Mouse (Mus musculus) erythroblast, embryonic 14.5 days (primary cell): ENCODE measurements around the gene Olfr130. TPM values are rescaled to one million over a fixed set of nuclear protein-coding genes. Genes with fewer than 3 reads are reported as not detected.

ENCODE experiments used
- H3K27me3 ChIP-seq: 2 replicates; pipeline ENCODE4 v1.6.1; 2012; ENCODE audit warnings: inconsistent platforms; ENCODE audit not compliant: control insufficient read depth
- H3K36me3 ChIP-seq: 2 replicates; pipeline ENCODE4 v1.6.1; 2012; ENCODE audit warnings: mild to moderate bottlenecking, inconsistent platforms; ENCODE audit not compliant: control insufficient read depth
- H3K4me1 ChIP-seq: 2 replicates; pipeline ENCODE4 v1.6.1; 2012; ENCODE audit warnings: inconsistent platforms; ENCODE audit not compliant: control insufficient read depth
- H3K4me3 ChIP-seq: replicated peaks from 2 replicates; pipeline ENCODE3; 2012; ENCODE audit warnings: moderate library complexity, mild to moderate bottlenecking, inconsistent platforms
- H3K9me3 ChIP-seq: 2 replicates; pipeline ENCODE4 v1.6.1; 2012; ENCODE audit warnings: low read length, inconsistent platforms, mixed read lengths; ENCODE audit not compliant: control insufficient read depth
- GATA1 ChIP-seq: IDR thresholded peaks from 2 replicates; pipeline ENCODE4 v1.6.1; 2012; ENCODE audit warnings: low read length, inconsistent platforms, mixed read lengths
- TAL1 ChIP-seq: IDR thresholded peaks from 3 replicates; pipeline ENCODE4 v1.6.1; 2012; ENCODE audit warnings: low read length, inconsistent platforms, mixed read lengths
- polyA plus RNA-seq: library from polyadenylated mRNA; stranded (reverse); fragments of >175 nt; gene quantifications from 2 replicates; pipeline ENCODE4 v1.2.3, GENCODE M21; 2012

Olfr130 gene
- polyA plus RNA-seq: not detected in 2 replicates

- Histone ChIP-seq H3K27me3 (no peaks in the 10 kb centered on the region), H3K4me3 (no peak within 1 kb of the TSS), H3K4me1 (no peaks in the 10 kb centered on the region)
These were observed at the start of gene Olfr130 for GRCm38 (mm10) chr17:38063621-38064020. Olfr130 (plus strand) TSS chr17:38063921.

GRCm38 (mm10) chr17:38016341-38016740, 47.4 kb upstream of the Olfr130 start:
- Histone ChIP-seq H3K9me3 (peaks cover 1% of the 10 kb centered on the region; the same call in 1 of the 2 replicates), H3K27me3 (no peaks in the 10 kb centered on the region), H3K4me1 (no peaks in the 10 kb centered on the region), H3K36me3 (no peaks in the 10 kb centered on the region), H3K4me3 (no peak overlapping the region)
- TF ChIP-seq TAL1 (no peak), GATA1 (no peak)

More at GRCm38 (mm10) chr17:38063621-38064020, at the start of gene Olfr130:
- Histone ChIP-seq H3K9me3 (no peaks in the 10 kb centered on the region), H3K36me3 (no peaks in the 10 kb centered on the region)
- no peak for TF ChIP-seq TAL1
- no peak for TF ChIP-seq GATA1

GRCm38 (mm10) chr17:38026297-38026696, 37.4 kb upstream of the Olfr130 start:
- H3K36me3 ChIP-seq: no peaks in the 10 kb centered on the region
- TF ChIP-seq TAL1: no peak
- TF ChIP-seq GATA1: no peak
- H3K4me1 ChIP-seq: no peaks in the 10 kb centered on the region
- no peaks in the 10 kb centered on the region for H3K27me3 ChIP-seq
- peaks cover 4% of the 10 kb centered on the region; the same call in 1 of the 2 replicates for H3K9me3 ChIP-seq
- H3K4me3 ChIP-seq: no peak overlapping the region

GRCm38 (mm10) chr17:38059979-38060378, 3.7 kb upstream of the Olfr130 start, which contains the start of gene Olfr129:
Olfr129 (minus strand) TSS chr17:38060079.
- H3K9me3 ChIP-seq: no peaks in the 10 kb centered on the region
- no peaks in the 10 kb centered on the region for H3K4me1 ChIP-seq
- H3K27me3 ChIP-seq: no peaks in the 10 kb centered on the region
- TF ChIP-seq TAL1 (no peak), GATA1 (no peak)
- H3K36me3 ChIP-seq: no peaks in the 10 kb centered on the region
- no peak within 1 kb of the TSS for H3K4me3 ChIP-seq

GRCm38 (mm10) chr17:38082364-38082763, 18.6 kb downstream of the Olfr130 start:
- Histone ChIP-seq H3K9me3 (peaks cover 12% of the 10 kb centered on the region), H3K4me3 (no peak overlapping the region), H3K4me1 (no peaks in the 10 kb centered on the region), H3K36me3 (no peaks in the 10 kb centered on the region), H3K27me3 (no peaks in the 10 kb centered on the region)
- TF ChIP-seq GATA1: no peak
- no peak for TF ChIP-seq TAL1

- no peaks in the 10 kb centered on the region for H3K27me3 ChIP-seq
- TF ChIP-seq TAL1: no peak
- TF ChIP-seq GATA1: no peak
- no peaks in the 10 kb centered on the region for H3K9me3 ChIP-seq
- H3K36me3 ChIP-seq: no peaks in the 10 kb centered on the region
- H3K4me3 ChIP-seq: no peak within 1 kb of the TSS
- no peaks in the 10 kb centered on the region for H3K4me1 ChIP-seq
These were observed 24.9 kb downstream of the Olfr130 start, which contains the start of gene Olfr131 for GRCm38 (mm10) chr17:38088593-38088992. Olfr131 (minus strand) TSS chr17:38088693.

Other genes with a start within 250 kb of the Olfr130 start
- not detected in 2 replicates for gene Olfr125, start 231.0 kb upstream of the Olfr130 start, polyA plus RNA-seq
- gene Olfr126, start 216.4 kb upstream of the Olfr130 start, polyA plus RNA-seq: not detected in 2 replicates
- not detected in 2 replicates for gene Olfr127, start 163.5 kb upstream of the Olfr130 start, polyA plus RNA-seq
- gene Olfr128, start 143.4 kb upstream of the Olfr130 start, polyA plus RNA-seq: 0.04 TPM in 1 of 2 replicates, not detected in the other
- not detected in 2 replicates for gene Olfr761, start 110.8 kb upstream of the Olfr130 start, polyA plus RNA-seq
- not detected in 2 replicates for gene Olfr129, start 3.8 kb upstream of the Olfr130 start, polyA plus RNA-seq
- not detected in 2 replicates for gene Olfr131, start 24.8 kb downstream of the Olfr130 start, polyA plus RNA-seq
- gene Olfr132, start 70.6 kb downstream of the Olfr130 start, polyA plus RNA-seq: not detected in 2 replicates
- gene Olfr133, start 81.4 kb downstream of the Olfr130 start, polyA plus RNA-seq: not detected in 2 replicates
- gene Olfr134, start 107.5 kb downstream of the Olfr130 start, polyA plus RNA-seq: not detected in 2 replicates
- gene Olfr135, start 140.4 kb downstream of the Olfr130 start, polyA plus RNA-seq: not detected in 2 replicates
- not detected in 2 replicates for gene Olfr138, start 197.1 kb downstream of the Olfr130 start, polyA plus RNA-seq
- not detected in 2 replicates for gene Olfr137, start 243.6 kb downstream of the Olfr130 start, polyA plus RNA-seq